Mouse (Mus musculus) liver, embryonic 14.5 days (tissue): ENCODE results near the gene Mcidas.

Experiments used
- CTCF ChIP-seq: IDR thresholded peaks from 2 replicates; pipeline ENCODE4 v1.5.1; 2016; ENCODE audit warnings: antibody characterized with exemption, low read depth, control low read depth
- EP300 ChIP-seq: IDR thresholded peaks from 2 replicates; pipeline ENCODE4 v1.6.1; 2016; ENCODE audit warnings: antibody characterized with exemption, low read depth

GRCm38 (mm10) chr13:113047647-113048046 lies 54.0 kb downstream of the Mcidas start:
- TF ChIP-seq CTCF, result no peak
- no peak for TF ChIP-seq EP300
